ENCODE assay signal across 9 mouse cellular contexts in genomic region chr4:123284731-123285624, GRCm38 (mm10). TPM values are rescaled to one million over a fixed set of nuclear protein-coding genes. Genes with fewer than 3 reads are reported as not detected.
DNase-seq lines count a peak whose midpoint lies in the region; ATAC-seq and TF ChIP-seq lines count a peak whose summit lies in the region.
"Had no signal": no experiment of that assay in that cellular context is flagged by ENCODE, and none has a peak within 500 bp of the region (broad histone marks: within the 10 kb centered on the region; RNA-seq: fewer than 3 reads in every experiment).

No protein-coding gene starts in this region.

- DNase-seq in neural tube, embryonic 11.5 days (ENCODE audit: low spot score) = no peak
- no peak for DNase-seq in neural tube, embryonic 10.5 days (ENCODE audit: extremely low spot score, low spot score)
- DNase-seq in limb, embryonic 14.5 days (ENCODE audit: low spot score) = no peak
- DNase-seq in thymus, postnatal 36 days = no peak
- DNase-seq in layer of hippocampus, postnatal 14 days (ENCODE audit: low spot score in 2 of 2) = no peak
- no peak for DNase-seq in cerebellum, postnatal 25 days

- peak overlapping the region; percentile 26; the same call in 1 of the 2 replicates for H3K9ac ChIP-seq in neural tube, embryonic 11.5 days (ENCODE audit: low read length)
- H3K9ac ChIP-seq in heart, embryonic 13.5 days = peak overlapping the region; percentile 88
- H3K9ac ChIP-seq in limb, embryonic 14.5 days (ENCODE audit: low read depth, low read length, severe bottlenecking) = peak overlapping the region; percentile 61
- H3K9ac ChIP-seq in stomach, embryonic 15.5 days = 0 out of 2 replicates have a peak overlapping the region, but pooled peaks have one; percentile 39

- 80% methylated on average over 6 of the region's 6 CpGs for WGBS in neural tube, embryonic 11.5 days
- 45% methylated on average over 6 of the region's 6 CpGs for WGBS in heart, embryonic 13.5 days
- 77% methylated on average over 6 of the region's 6 CpGs for WGBS in limb, embryonic 14.5 days
- 67% methylated on average over 6 of the region's 6 CpGs for WGBS in stomach, embryonic 15.5 days

- H3K27ac ChIP-seq in neural tube, embryonic 11.5 days (ENCODE audit: low read depth, low read length) = no peak overlapping the region
- H3K27ac ChIP-seq in heart, embryonic 13.5 days (replicated peaks) = peak overlapping the region; percentile 91
- H3K27ac ChIP-seq in limb, embryonic 14.5 days (replicated peaks; ENCODE audit: low read depth, low read length) = no peak overlapping the region
- H3K27ac ChIP-seq in stomach, embryonic 15.5 days = no peak overlapping the region

- H3K27me3 ChIP-seq in neural tube, embryonic 11.5 days (ENCODE audit: control insufficient read depth, insufficient read depth, low read length) = no peaks in the 10 kb centered on the region
- no peaks in the 10 kb centered on the region for H3K27me3 ChIP-seq in heart, embryonic 13.5 days (replicated peaks)
- no peaks in the 10 kb centered on the region for H3K27me3 ChIP-seq in limb, embryonic 14.5 days (ENCODE audit: control insufficient read depth, insufficient read depth, low read length)
- H3K27me3 ChIP-seq in stomach, embryonic 15.5 days (replicated peaks) = no peaks in the 10 kb centered on the region

- peaks cover 14% of the 10 kb centered on the region for H3K36me3 ChIP-seq in neural tube, embryonic 11.5 days (ENCODE audit: control insufficient read depth, insufficient read depth, low read length)
- peaks cover 47% of the 10 kb centered on the region for H3K36me3 ChIP-seq in heart, embryonic 13.5 days
- H3K36me3 ChIP-seq in limb, embryonic 14.5 days (ENCODE audit: control insufficient read depth, insufficient read depth, low read length) = peaks cover 30% of the 10 kb centered on the region
- H3K36me3 ChIP-seq in stomach, embryonic 15.5 days = peaks cover 31% of the 10 kb centered on the region

- peak overlapping the region; percentile 88 for H3K4me2 ChIP-seq in neural tube, embryonic 11.5 days (ENCODE audit: low read depth)
- peak overlapping the region; percentile 96 for H3K4me2 ChIP-seq in heart, embryonic 13.5 days
- peak overlapping the region; percentile 81 for H3K4me2 ChIP-seq in limb, embryonic 14.5 days (replicated peaks; ENCODE audit: low read depth, low read length, severe bottlenecking)
- H3K4me2 ChIP-seq in stomach, embryonic 15.5 days = peak overlapping the region; percentile 83

- no peak for ATAC-seq in neural tube, embryonic 11.5 days (ENCODE audit: insufficient read depth, low FRiP score, low TSS enrichment)
- ATAC-seq in heart, embryonic 13.5 days (ENCODE audit: extremely low read depth, insufficient number of reproducible peaks, low FRiP score, low TSS enrichment) = no peak
- ATAC-seq in limb, embryonic 14.5 days (ENCODE audit: low FRiP score, low read depth) = no peak
- ATAC-seq in stomach, embryonic 15.5 days (ENCODE audit: insufficient read depth, low FRiP score, low read depth) = no peak

- peaks cover 19% of the 10 kb centered on the region for H3K4me1 ChIP-seq in neural tube, embryonic 11.5 days (ENCODE audit: control insufficient read depth, insufficient read depth, low read length)
- H3K4me1 ChIP-seq in heart, embryonic 13.5 days = peaks cover 47% of the 10 kb centered on the region
- H3K4me1 ChIP-seq in limb, embryonic 14.5 days (ENCODE audit: control insufficient read depth, insufficient read depth, low read length) = peaks cover 19% of the 10 kb centered on the region
- H3K4me1 ChIP-seq in stomach, embryonic 15.5 days = peaks cover 24% of the 10 kb centered on the region

- TF ChIP-seq POLR2A in limb, embryonic 14.5 days (IDR thresholded peaks at IDR 0.05; ENCODE audit: borderline replicate concordance, extremely low read depth, insufficient read depth, insufficient read length) = no peak

- H3K4me3 ChIP-seq in neural tube, embryonic 11.5 days (ENCODE audit: low read depth, low read length) = peak overlapping the region; percentile 60
- H3K4me3 ChIP-seq in heart, embryonic 13.5 days = peak overlapping the region; percentile 79
- H3K4me3 ChIP-seq in limb, embryonic 14.5 days (replicated peaks; ENCODE audit: low read length) = peak overlapping the region; percentile 48
- peak overlapping the region; percentile 54 for H3K4me3 ChIP-seq in stomach, embryonic 15.5 days (replicated peaks)

- H3K9me3 ChIP-seq in neural tube, embryonic 11.5 days (ENCODE audit: control insufficient read depth, low read length) = no peaks in the 10 kb centered on the region
- no peaks in the 10 kb centered on the region for H3K9me3 ChIP-seq in heart, embryonic 13.5 days
- no peaks in the 10 kb centered on the region for H3K9me3 ChIP-seq in limb, embryonic 14.5 days (ENCODE audit: control insufficient read depth, low read length)
- H3K9me3 ChIP-seq in stomach, embryonic 15.5 days = no peaks in the 10 kb centered on the region

RNA-seq across cellular contexts. Expression of gene Pabpc4, which starts 22.8 kb away (rescaled TPM):
- 41.4 and 46.6 TPM in 2 replicates for polyA plus RNA-seq in neural tube, embryonic 11.5 days (2014; fragmentation: Nextera tagmentation; extraction: Ambion mirVana)
- 52.0 and 56.4 TPM in 2 replicates for polyA plus RNA-seq in heart, embryonic 13.5 days (2015; fragmentation: Nextera tagmentation; extraction: Ambion mirVana)
- 147 and 207 TPM in 2 replicates for polyA plus RNA-seq in limb, embryonic 14.5 days (2012; rRNA removed)
- 57.2 and 59.1 TPM in 2 replicates for polyA plus RNA-seq in limb, embryonic 14.5 days (2014; fragmentation: Nextera tagmentation; extraction: Ambion mirVana)
- polyA plus RNA-seq in stomach, embryonic 15.5 days (2015; fragmentation: Nextera tagmentation; extraction: Ambion mirVana) = 49.0 and 50.2 TPM in 2 replicates
- 10 to 100 TPM; 39.4 to 45.7 TPM for total RNA-seq in layer of hippocampus, postnatal 14 days (2021)

RNA-seq across cellular contexts. Expression of gene Oxct2a, which starts 38.5 kb away (rescaled TPM):
- not detected in 2 replicates for polyA plus RNA-seq in neural tube, embryonic 11.5 days (2014; fragmentation: Nextera tagmentation; extraction: Ambion mirVana)
- polyA plus RNA-seq in heart, embryonic 13.5 days (2015; fragmentation: Nextera tagmentation; extraction: Ambion mirVana) = not detected in 2 replicates
- polyA plus RNA-seq in limb, embryonic 14.5 days (2012; rRNA removed) = 0.20 and 0.21 TPM in 2 replicates
- polyA plus RNA-seq in limb, embryonic 14.5 days (2014; fragmentation: Nextera tagmentation; extraction: Ambion mirVana) = not detected in 2 replicates
- not detected in 2 replicates for polyA plus RNA-seq in stomach, embryonic 15.5 days (2015; fragmentation: Nextera tagmentation; extraction: Ambion mirVana)
- under 1 TPM in 1 of 2 experiments, not detected in 1; 0.18 TPM for total RNA-seq in layer of hippocampus, postnatal 14 days (2021)
- total RNA-seq: layer of hippocampus, adult 2 months had no signal

RNA-seq across cellular contexts. Expression of gene Heyl, which starts 51.6 kb away (rescaled TPM):
- polyA plus RNA-seq in neural tube, embryonic 11.5 days (2014; fragmentation: Nextera tagmentation; extraction: Ambion mirVana) = 27.2 and 34.0 TPM in 2 replicates
- polyA plus RNA-seq in heart, embryonic 13.5 days (2015; fragmentation: Nextera tagmentation; extraction: Ambion mirVana) = 9.2 and 9.3 TPM in 2 replicates
- 8.9 and 11.1 TPM in 2 replicates for polyA plus RNA-seq in limb, embryonic 14.5 days (2012; rRNA removed)
- 9.6 and 13.2 TPM in 2 replicates for polyA plus RNA-seq in limb, embryonic 14.5 days (2014; fragmentation: Nextera tagmentation; extraction: Ambion mirVana)
- polyA plus RNA-seq in stomach, embryonic 15.5 days (2015; fragmentation: Nextera tagmentation; extraction: Ambion mirVana) = 14.1 and 18.9 TPM in 2 replicates
- 1 to 10 TPM; 6.7 to 7.7 TPM for total RNA-seq in layer of hippocampus, postnatal 14 days (2021)

RNA-seq across cellular contexts. Expression of gene Bmp8a, which starts 58.1 kb away (rescaled TPM):
- polyA plus RNA-seq in neural tube, embryonic 11.5 days (2014; fragmentation: Nextera tagmentation; extraction: Ambion mirVana) = 0.15 and 0.45 TPM in 2 replicates
- polyA plus RNA-seq in heart, embryonic 13.5 days (2015; fragmentation: Nextera tagmentation; extraction: Ambion mirVana) = 0.06 and 0.13 TPM in 2 replicates
- 1.4 and 1.6 TPM in 2 replicates for polyA plus RNA-seq in limb, embryonic 14.5 days (2012; rRNA removed)
- polyA plus RNA-seq in limb, embryonic 14.5 days (2014; fragmentation: Nextera tagmentation; extraction: Ambion mirVana) = 1.8 and 1.9 TPM in 2 replicates
- polyA plus RNA-seq in stomach, embryonic 15.5 days (2015; fragmentation: Nextera tagmentation; extraction: Ambion mirVana) = 0.37 and 0.40 TPM in 2 replicates
- not detected for total RNA-seq in layer of hippocampus, postnatal 14 days (2021)

Comparison
In these comparisons a context has a peak if more than half of its experiments do, and no peak if none do; other contexts are left out.
1. H3K9ac ChIP-seq: peak in every context shown above with its lines; median percentile 88 in heart, embryonic 13.5 days; 61 in limb, embryonic 14.5 days; 39 in stomach, embryonic 15.5 days; 26 in neural tube, embryonic 11.5 days.